Mouse (Mus musculus): Measurements from ENCODE around the gene Prkar2b. TPM values are rescaled to one million over a fixed set of nuclear protein-coding genes. Genes with fewer than 3 reads are reported as not detected.
"Not testable (repeated sequence)": the region's sequence is repeated elsewhere in the genome, so short reads cannot be mapped to it uniquely, and the experiment has no call there.

Prkar2b gene
- polyA plus RNA-seq, 1 experiment, result 10.9 TPM

DNA sequence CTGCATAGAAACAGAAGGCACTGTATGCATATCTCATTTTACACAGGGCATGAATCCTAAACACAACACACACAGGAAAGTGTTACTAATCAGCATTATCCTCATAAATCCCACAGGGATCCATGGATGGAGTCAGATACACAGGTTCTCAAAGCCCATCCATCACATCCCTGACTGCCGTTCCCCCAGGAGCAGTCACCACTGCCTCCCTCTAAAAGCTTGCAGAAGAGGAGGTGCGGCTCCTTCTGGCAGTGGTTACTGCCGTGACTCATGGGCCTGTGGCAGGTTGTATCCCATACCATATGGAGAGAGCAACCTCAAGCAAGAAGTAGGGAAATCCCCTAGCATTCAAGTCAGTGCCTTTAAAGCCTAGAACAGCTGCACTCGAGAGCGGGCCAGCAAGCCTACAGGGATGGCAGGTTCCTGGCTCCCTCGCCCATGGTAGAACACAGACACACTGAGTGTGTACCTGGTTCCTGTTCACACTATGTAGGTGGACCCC lies 45.8 kb downstream of the Prkar2b start:
- 29% methylated on average over 6 of the region's 6 CpGs for WGBS
- no peak for TF ChIP-seq POLR2A (IDR thresholded peaks at IDR 0.05; ENCODE audit: control insufficient read depth, extremely low read depth, insufficient read depth, low read length, poor library complexity)
- TF ChIP-seq CTCF (IDR thresholded peaks at IDR 0.05; ENCODE audit: borderline replicate concordance, control insufficient read depth, extremely low read depth, insufficient read depth, low read length, poor library complexity), result no peak
- no peaks in the 10 kb centered on the region for H3K36me3 ChIP-seq (ENCODE audit: control insufficient read depth, insufficient read depth, low read length)
- H3K4me1 ChIP-seq (replicated peaks; ENCODE audit: control insufficient read depth, insufficient read depth, low read length), result peaks cover 22% of the 10 kb centered on the region
- no peak overlapping the region for H3K4me3 ChIP-seq (ENCODE audit: control insufficient read depth, insufficient read depth, low read length)
- H3K27ac ChIP-seq (ENCODE audit: control insufficient read depth, insufficient read depth, low read length), result no peak overlapping the region
- no peak for DNase-seq
- H3K27me3 ChIP-seq (ENCODE audit: control insufficient read depth, insufficient read depth, low read length), result no peaks in the 10 kb centered on the region

DNA sequence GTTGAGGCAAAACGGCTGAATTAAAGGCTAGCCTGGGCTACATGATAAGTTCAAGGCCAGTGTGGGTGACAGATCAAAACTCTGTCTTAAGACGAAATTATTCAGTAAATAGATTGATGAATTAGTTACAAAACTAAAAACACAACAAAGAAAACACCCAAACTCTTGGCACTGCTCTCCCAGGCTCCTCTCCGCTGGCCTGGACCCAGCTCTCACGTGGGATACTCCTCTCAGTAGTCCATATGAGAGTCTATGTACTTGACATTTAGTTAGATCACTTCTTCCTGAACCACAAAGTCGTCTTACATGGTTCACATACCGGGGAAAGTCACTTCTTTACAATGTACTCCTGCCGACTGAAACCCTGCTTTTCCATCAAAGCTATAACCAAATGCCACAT lies 46.3 kb downstream of the Prkar2b start:
- peaks cover 24% of the 10 kb centered on the region for H3K4me1 ChIP-seq (replicated peaks; ENCODE audit: control insufficient read depth, insufficient read depth, low read length)
- DNase-seq, result no peak
- H3K4me3 ChIP-seq (ENCODE audit: control insufficient read depth, insufficient read depth, low read length), result no peak overlapping the region
- H3K27ac ChIP-seq (ENCODE audit: control insufficient read depth, insufficient read depth, low read length), result no peak overlapping the region
- 72% methylated on average over 7 of the region's 7 CpGs for WGBS
- TF ChIP-seq CTCF (IDR thresholded peaks at IDR 0.05; ENCODE audit: borderline replicate concordance, control insufficient read depth, extremely low read depth, insufficient read depth, low read length, poor library complexity), result no peak
- TF ChIP-seq POLR2A (IDR thresholded peaks at IDR 0.05; ENCODE audit: control insufficient read depth, extremely low read depth, insufficient read depth, low read length, poor library complexity), result no peak
- no peaks in the 10 kb centered on the region for H3K27me3 ChIP-seq (ENCODE audit: control insufficient read depth, insufficient read depth, low read length)
- no peaks in the 10 kb centered on the region for H3K36me3 ChIP-seq (ENCODE audit: control insufficient read depth, insufficient read depth, low read length)

DNA sequence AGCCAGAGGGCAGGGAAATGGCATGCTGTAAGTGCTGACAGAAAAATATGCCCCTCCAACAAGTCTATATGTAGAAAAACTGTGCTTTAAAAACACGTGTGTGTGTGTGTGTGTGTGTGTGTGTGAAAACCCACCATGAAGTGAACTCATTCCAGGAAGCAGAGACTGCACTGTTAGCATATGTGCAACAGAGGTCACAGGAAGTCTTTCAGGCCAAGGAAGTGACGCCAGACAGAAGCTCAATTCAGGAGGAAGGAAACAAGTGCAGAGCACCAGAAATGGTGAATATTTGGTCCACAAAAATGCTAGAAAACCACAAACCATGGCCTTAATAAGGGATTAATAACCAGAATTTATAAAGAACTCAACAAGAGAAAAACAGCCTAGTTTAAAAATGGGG lies 48.9 kb downstream of the Prkar2b start:
- no peak overlapping the region for H3K4me3 ChIP-seq (ENCODE audit: control insufficient read depth, insufficient read depth, low read length)
- no peaks in the 10 kb centered on the region for H3K27me3 ChIP-seq (ENCODE audit: control insufficient read depth, insufficient read depth, low read length)
- peaks cover 29% of the 10 kb centered on the region for H3K4me1 ChIP-seq (replicated peaks; ENCODE audit: control insufficient read depth, insufficient read depth, low read length)
- TF ChIP-seq POLR2A (IDR thresholded peaks at IDR 0.05; ENCODE audit: control insufficient read depth, extremely low read depth, insufficient read depth, low read length, poor library complexity) (no peak), CTCF (IDR thresholded peaks at IDR 0.05; ENCODE audit: borderline replicate concordance, control insufficient read depth, extremely low read depth, insufficient read depth, low read length, poor library complexity) (no peak)
- H3K36me3 ChIP-seq (ENCODE audit: control insufficient read depth, insufficient read depth, low read length), result no peaks in the 10 kb centered on the region
- WGBS, result 34% methylated on average over 2 of the region's 2 CpGs
- H3K27ac ChIP-seq (ENCODE audit: control insufficient read depth, insufficient read depth, low read length), result no peak overlapping the region
- no peak for DNase-seq

DNA sequence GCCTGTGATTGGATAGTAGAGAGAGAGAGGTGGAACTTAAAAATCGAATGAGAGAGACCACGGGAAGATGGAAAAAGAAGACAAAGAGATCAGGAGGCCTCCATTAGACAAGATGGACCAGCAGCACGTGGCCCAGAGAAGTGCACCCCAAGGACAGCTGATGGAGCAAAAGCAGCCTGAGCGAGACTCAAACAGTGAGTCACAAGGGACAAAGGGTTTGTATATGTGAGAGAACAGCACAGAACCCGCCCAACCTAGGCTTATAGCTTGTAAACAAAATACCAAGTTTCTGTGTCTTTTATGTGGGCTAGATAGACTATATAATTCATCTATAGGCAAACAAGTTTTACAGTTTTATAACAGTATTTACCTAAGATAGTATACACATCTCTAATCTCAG lies 50.0 kb downstream of the Prkar2b start:
- H3K27me3 ChIP-seq (ENCODE audit: control insufficient read depth, insufficient read depth, low read length), result no peaks in the 10 kb centered on the region
- H3K4me3 ChIP-seq (ENCODE audit: control insufficient read depth, insufficient read depth, low read length), result no peak overlapping the region
- WGBS, result 94% methylated on average over 5 of the region's 5 CpGs
- H3K27ac ChIP-seq (ENCODE audit: control insufficient read depth, insufficient read depth, low read length), result no peak overlapping the region
- H3K36me3 ChIP-seq (ENCODE audit: control insufficient read depth, insufficient read depth, low read length), result no peaks in the 10 kb centered on the region
- TF ChIP-seq CTCF (IDR thresholded peaks at IDR 0.05; ENCODE audit: borderline replicate concordance, control insufficient read depth, extremely low read depth, insufficient read depth, low read length, poor library complexity) (no peak), POLR2A (IDR thresholded peaks at IDR 0.05; ENCODE audit: control insufficient read depth, extremely low read depth, insufficient read depth, low read length, poor library complexity) (no peak)
- no peak for DNase-seq
- peaks cover 31% of the 10 kb centered on the region for H3K4me1 ChIP-seq (replicated peaks; ENCODE audit: control insufficient read depth, insufficient read depth, low read length)

DNA sequence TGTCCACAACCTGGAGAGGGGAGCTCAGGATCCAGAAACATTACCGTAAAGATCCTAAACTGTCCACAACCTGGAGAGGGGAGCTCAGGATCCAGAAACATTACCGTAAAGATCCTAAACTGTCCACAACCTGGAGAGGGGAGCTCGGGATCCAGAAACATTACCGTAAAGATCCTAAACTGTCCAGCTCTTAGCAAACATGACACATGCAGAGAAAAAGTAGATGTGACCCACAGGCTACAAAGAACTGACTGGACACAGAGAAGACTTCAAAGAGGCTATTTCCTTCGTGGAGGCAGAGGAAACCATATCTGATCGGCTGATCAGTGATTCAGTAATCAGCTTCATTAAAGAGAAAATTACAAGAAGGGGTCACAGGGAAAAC lies 51.1 kb downstream of the Prkar2b start:
- not testable (repeated sequence) for H3K27ac ChIP-seq (ENCODE audit: control insufficient read depth, insufficient read depth, low read length); H3K27me3 ChIP-seq (ENCODE audit: control insufficient read depth, insufficient read depth, low read length); H3K36me3 ChIP-seq (ENCODE audit: control insufficient read depth, insufficient read depth, low read length); DNase-seq; H3K4me3 ChIP-seq (ENCODE audit: control insufficient read depth, insufficient read depth, low read length)
- peaks cover 30% of the 10 kb centered on the region for H3K4me1 ChIP-seq (replicated peaks; ENCODE audit: control insufficient read depth, insufficient read depth, low read length)
- WGBS, result 49% methylated on average over 5 of the region's 6 CpGs

DNA sequence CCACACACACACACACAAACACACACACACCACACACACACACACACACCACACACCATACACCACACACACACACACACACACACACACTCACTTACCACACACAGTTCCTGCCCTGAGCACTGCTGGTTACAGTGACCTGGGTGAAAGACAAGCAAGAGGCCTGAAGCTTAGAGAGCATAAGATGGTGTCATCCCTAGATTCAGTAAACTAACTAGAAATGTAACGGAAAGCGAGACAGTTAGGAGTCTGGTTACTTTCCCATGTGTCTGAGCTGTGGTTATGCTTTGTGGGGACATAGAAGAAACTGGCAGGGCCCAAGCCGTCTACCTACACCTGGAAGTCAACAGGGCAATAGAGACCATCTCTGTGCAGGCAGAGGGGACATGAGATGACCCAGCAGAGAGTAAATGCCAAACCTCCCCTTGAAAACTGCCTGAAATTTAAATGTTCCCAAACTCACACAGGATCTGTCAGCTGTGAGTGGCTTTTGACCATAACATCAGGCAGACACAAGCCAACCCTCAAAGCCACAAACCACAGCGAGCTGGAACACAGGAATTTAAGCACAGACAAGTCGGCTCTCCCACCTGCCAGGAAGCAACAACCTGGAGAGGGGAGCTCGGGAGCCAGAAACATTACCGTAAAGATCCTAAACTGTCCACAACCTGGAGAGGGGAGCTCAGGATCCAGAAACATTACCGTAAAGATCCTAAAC lies 51.7 kb downstream of the Prkar2b start:
- no peak for DNase-seq
- H3K27ac ChIP-seq (ENCODE audit: control insufficient read depth, insufficient read depth, low read length), result peak overlapping the region; percentile 46

DNA sequence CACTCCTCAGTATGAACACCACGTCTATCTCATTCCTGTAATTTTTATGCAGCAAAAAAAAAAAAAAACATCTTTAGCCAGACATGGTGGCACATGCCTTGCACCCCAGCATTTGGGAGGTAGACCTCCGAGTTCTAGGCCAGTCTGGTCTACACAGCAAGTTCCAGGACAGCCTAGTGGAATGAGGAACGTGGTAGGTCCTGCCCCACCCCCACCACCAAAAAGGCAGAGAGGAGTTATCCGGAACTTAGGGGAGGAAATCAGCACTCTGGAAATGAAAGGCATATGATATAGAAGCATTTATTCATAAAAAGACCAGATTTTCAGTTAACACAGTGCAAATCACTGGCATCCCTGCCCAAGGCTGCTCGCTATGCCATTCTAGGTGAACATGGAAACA lies 52.4 kb downstream of the Prkar2b start:
- WGBS, result 25% methylated on average over 5 of the region's 5 CpGs
- Histone ChIP-seq H3K27ac (ENCODE audit: control insufficient read depth, insufficient read depth, low read length) (peak overlapping the region; percentile 18), H3K36me3 (ENCODE audit: control insufficient read depth, insufficient read depth, low read length) (no peaks in the 10 kb centered on the region), H3K4me3 (ENCODE audit: control insufficient read depth, insufficient read depth, low read length) (no peak overlapping the region), H3K27me3 (ENCODE audit: control insufficient read depth, insufficient read depth, low read length) (no peaks in the 10 kb centered on the region), H3K4me1 (replicated peaks; ENCODE audit: control insufficient read depth, insufficient read depth, low read length) (peaks cover 27% of the 10 kb centered on the region)
- DNase-seq, result no peak
- TF ChIP-seq POLR2A (IDR thresholded peaks at IDR 0.05; ENCODE audit: control insufficient read depth, extremely low read depth, insufficient read depth, low read length, poor library complexity) (no peak), CTCF (IDR thresholded peaks at IDR 0.05; ENCODE audit: borderline replicate concordance, control insufficient read depth, extremely low read depth, insufficient read depth, low read length, poor library complexity) (no peak)

More for the DNA sequence above, 51.7 kb downstream of the Prkar2b start:
- Histone ChIP-seq H3K4me1 (replicated peaks; ENCODE audit: control insufficient read depth, insufficient read depth, low read length) (peaks cover 29% of the 10 kb centered on the region), H3K27me3 (ENCODE audit: control insufficient read depth, insufficient read depth, low read length) (no peaks in the 10 kb centered on the region), H3K4me3 (ENCODE audit: control insufficient read depth, insufficient read depth, low read length) (no peak overlapping the region), H3K36me3 (ENCODE audit: control insufficient read depth, insufficient read depth, low read length) (no peaks in the 10 kb centered on the region)
- 8% methylated on average over 8 of the region's 8 CpGs for WGBS
- no peak for TF ChIP-seq CTCF (IDR thresholded peaks at IDR 0.05; ENCODE audit: borderline replicate concordance, control insufficient read depth, extremely low read depth, insufficient read depth, low read length, poor library complexity)
- no peak for TF ChIP-seq POLR2A (IDR thresholded peaks at IDR 0.05; ENCODE audit: control insufficient read depth, extremely low read depth, insufficient read depth, low read length, poor library complexity)
